Mouse (Mus musculus) heart, postnatal 0 days (tissue): ENCODE data around the gene Nid1. TPM values are rescaled to one million over a fixed set of nuclear protein-coding genes. Genes with fewer than 3 reads are reported as not detected.
"Not testable (repeated sequence)": the region's sequence is repeated elsewhere in the genome, so short reads cannot be mapped to it uniquely, and the experiment has no call there.

Experiments
- ATAC-seq: fragments of 200-750 bp; cut with Nextera tagmentation; 2 replicates; pipeline ENCODE4 v1.8.0; 2017; ENCODE audit warnings: low read depth, moderate number of reproducible peaks, moderate library complexity; ENCODE audit not compliant: insufficient read depth
- DNase-seq: peaks from one replicate; pipeline ENCODE4 v3.0.0-alpha.2; 2016; ENCODE audit warnings: low spot score
- H3K27ac ChIP-seq: fragments of 300-500 bp; sonication (generic); 2 replicates; pipeline ENCODE4 v1.5.1; 2014; ENCODE audit warnings: low read depth, mild to moderate bottlenecking
- H3K27me3 ChIP-seq: fragments of 300-500 bp; sonication (generic); 2 replicates; pipeline ENCODE4 v1.6.1; 2014; ENCODE audit warnings: low read length, mixed read lengths; ENCODE audit not compliant: control insufficient read depth, insufficient read depth
- H3K36me3 ChIP-seq: fragments of 300-500 bp; sonication (generic); replicated peaks from 2 replicates; pipeline ENCODE4 v1.6.1; 2014; ENCODE audit warnings: low read length, mixed read lengths; ENCODE audit not compliant: control insufficient read depth, insufficient read depth
- H3K4me1 ChIP-seq: fragments of 300-500 bp; sonication (generic); 2 replicates; pipeline ENCODE4 v1.6.1; 2014; ENCODE audit warnings: antibody characterized with exemption; ENCODE audit not compliant: control insufficient read depth, insufficient read depth
- H3K4me2 ChIP-seq: fragments of 300-500 bp; sonication (generic); 2 replicates; pipeline ENCODE4 v1.6.1; 2014; ENCODE audit warnings: low read depth, mild to moderate bottlenecking, low read length, moderate library complexity
- H3K4me3 ChIP-seq: fragments of 300-500 bp; sonication (generic); 2 replicates; pipeline ENCODE4 v1.5.1; 2014; ENCODE audit warnings: low read depth, low read length
- H3K9ac ChIP-seq: fragments of 300-500 bp; sonication (generic); replicated peaks from 2 replicates; pipeline ENCODE4 v1.6.1; 2014; ENCODE audit warnings: low read depth, low read length, mixed read lengths
- H3K9me3 ChIP-seq: fragments of 300-500 bp; sonication (generic); replicated peaks from 2 replicates; pipeline ENCODE4 v1.6.1; 2016; ENCODE audit warnings: low read length; ENCODE audit not compliant: control insufficient read depth
- CTCF ChIP-seq: IDR thresholded peaks from 2 replicates; pipeline ENCODE4 v1.5.1; 2016; ENCODE audit warnings: antibody characterized with exemption, control low read depth, low read depth
- EP300 ChIP-seq: IDR thresholded peaks from 2 replicates; pipeline ENCODE4 v1.6.1; 2016; ENCODE audit warnings: antibody characterized with exemption, low read depth
- WGBS: fragments of 180-500 bp; shearing (Covaris S2); extraction: QIAGEN DNeasy Blood & Tissue Kit; methylation state at CpG from one replicate; pipeline ENCODE4 v1.1.7; 2014; 5-methylcytosine and 5-hydroxymethylcytosine counted together
- polyA plus RNA-seq: library from polyadenylated mRNA; unstranded; fragments of >200 nt; fragmentation: Nextera tagmentation; extraction: Ambion mirVana; gene quantifications from 2 replicates; pipeline ENCODE4 v1.2.1, GENCODE M21; 2015
- total RNA-seq: library from RNA; depleted of rRNA; stranded (reverse); fragments of >200 nt; gene quantifications from 2 replicates; pipeline ENCODE4 v1.2.3, GENCODE M21; 2014; ENCODE audit warnings: low replicate concordance

The Nid1 gene
- total and polyA plus RNA-seq, 2 experiments from 2014 or later: 50.2 to 127 TPM

- not testable (repeated sequence) for H3K27me3 ChIP-seq, H3K9me3 ChIP-seq, H3K36me3 ChIP-seq, H3K27ac ChIP-seq, H3K4me2 ChIP-seq, H3K9ac ChIP-seq, H3K4me3 ChIP-seq, H3K4me1 ChIP-seq, ATAC-seq, DNase-seq
- no CpG with 5 or more reads among the region's 6 CpGs for WGBS
Measured at GRCm38 (mm10) chr13:13405511-13405910, 31.8 kb upstream of the Nid1 start.

GRCm38 (mm10) chr13:13414206-13414605 is 23.1 kb upstream of the Nid1 start:
- Histone ChIP-seq H3K9me3 (no peaks in the 10 kb centered on the region), H3K27me3 (no peaks in the 10 kb centered on the region), H3K4me3 (no peak overlapping the region), H3K4me1 (no peaks in the 10 kb centered on the region), H3K4me2 (no peak overlapping the region), H3K27ac (no peak overlapping the region), H3K9ac (no peak overlapping the region), H3K36me3 (no peaks in the 10 kb centered on the region)
- TF ChIP-seq CTCF (no peak), EP300 (no peak)
- DNase-seq (no peak), ATAC-seq (no peak)
- 65% methylated on average over 3 of the region's 3 CpGs for WGBS

- not testable (repeated sequence) for H3K4me3 ChIP-seq, DNase-seq, H3K4me1 ChIP-seq, H3K27ac ChIP-seq, H3K36me3 ChIP-seq, H3K9ac ChIP-seq, H3K9me3 ChIP-seq, H3K27me3 ChIP-seq, ATAC-seq
- peak overlapping the region; percentile 21; the same call in 1 of the 2 replicates for H3K4me2 ChIP-seq
- TF ChIP-seq CTCF: peak; percentile 37
- 32% methylated on average over 23 of the region's 23 CpGs for WGBS
Measured at GRCm38 (mm10) chr13:13415120-13416006, 22.0 kb upstream of the Nid1 start.

GRCm38 (mm10) chr13:13416007-13416337 is 21.4 kb upstream of the Nid1 start:
- WGBS: 78% methylated on average over 2 of the region's 4 CpGs
- not testable (repeated sequence) for DNase-seq, H3K27me3 ChIP-seq, H3K4me3 ChIP-seq, H3K4me1 ChIP-seq, ATAC-seq, H3K9ac ChIP-seq, H3K27ac ChIP-seq, H3K4me2 ChIP-seq, H3K9me3 ChIP-seq, H3K36me3 ChIP-seq

GRCm38 (mm10) chr13:13418859-13419258 is 18.5 kb upstream of the Nid1 start:
- not testable (repeated sequence) for H3K9me3 ChIP-seq, H3K36me3 ChIP-seq, ATAC-seq, H3K27me3 ChIP-seq, H3K27ac ChIP-seq, DNase-seq, H3K4me1 ChIP-seq, H3K9ac ChIP-seq, H3K4me3 ChIP-seq, H3K4me2 ChIP-seq
- WGBS: 86% methylated on average over 6 of the region's 12 CpGs

GRCm38 (mm10) chr13:13423301-13423700 is 14.1 kb upstream of the Nid1 start:
- H3K9me3 ChIP-seq, DNase-seq, H3K4me3 ChIP-seq, H3K27me3 ChIP-seq, ATAC-seq, H3K9ac ChIP-seq, H3K36me3 ChIP-seq, H3K4me2 ChIP-seq, H3K4me1 ChIP-seq, H3K27ac ChIP-seq: not testable (repeated sequence)
- 30% methylated on average over 1 of the region's 5 CpGs for WGBS

- not testable (repeated sequence) for H3K36me3 ChIP-seq, H3K9me3 ChIP-seq, ATAC-seq, DNase-seq, H3K4me3 ChIP-seq, H3K4me2 ChIP-seq, H3K4me1 ChIP-seq, H3K27me3 ChIP-seq, H3K9ac ChIP-seq, H3K27ac ChIP-seq
- WGBS: 75% methylated on average over 3 of the region's 7 CpGs
Measured at GRCm38 (mm10) chr13:13436161-13436560, 1.2 kb upstream of the Nid1 start.

- H3K27ac ChIP-seq: not testable (repeated sequence)
- WGBS: under 1% methylated on average over 14 of the region's 28 CpGs
Measured at GRCm38 (mm10) chr13:13438112-13438953, 982 bp downstream of the Nid1 start.

More at GRCm38 (mm10) chr13:13438112-13438953, 982 bp downstream of the Nid1 start:
- not testable (repeated sequence) for DNase-seq, H3K27me3 ChIP-seq, H3K9ac ChIP-seq, H3K9me3 ChIP-seq, H3K36me3 ChIP-seq, H3K4me1 ChIP-seq
- Histone ChIP-seq H3K4me3 (peak overlapping the region; percentile 35), H3K4me2 (peak overlapping the region; percentile 36)
- peak; percentile 66 for ATAC-seq
